Mouse (Mus musculus) skeletal muscle tissue, postnatal 0 days (tissue): ENCODE results near the gene Il17rc. TPM values are rescaled to one million over a fixed set of nuclear protein-coding genes. Genes with fewer than 3 reads are reported as not detected.

ENCODE experiments used
- microRNA-seq, 2 experiments: library from miRNA; unstranded; fragments of <30 nt; microRNA quantifications; one replicate each; pipeline ENCODE4; 2016
- polyA plus RNA-seq: library from polyadenylated mRNA; unstranded; fragments of >200 nt; fragmentation: Nextera tagmentation; extraction: Ambion mirVana; gene quantifications from 2 replicates; pipeline ENCODE4 v1.2.1, GENCODE M21; 2015

Gene Il17rc
- 12.8 and 17.1 TPM in 2 replicates for polyA plus RNA-seq

GRCm38 (mm10) chr6:113471297-113471936 lies at the start of gene Il17rc:
Gene Il17rc, plus strand, starts transcription at chr6:113471427.

GRCm38 (mm10) chr6:113435664-113436205 lies 35.5 kb upstream of the Il17rc start, which contains the start of gene Cidec:
Gene Cidec, minus strand, starts transcription at chr6:113435760.

GRCm38 (mm10) chr6:113442442-113443090 lies 28.7 kb upstream of the Il17rc start, which contains the start of gene Jagn1:
Gene Jagn1, plus strand, starts transcription at chr6:113442569.

GRCm38 (mm10) chr6:113457952-113458534 lies 13.2 kb upstream of the Il17rc start, which contains the start of gene Il17re:
Gene Il17re, plus strand, starts transcription at chr6:113458484.

GRCm38 (mm10) chr6:113483100-113483615 lies 11.9 kb downstream of the Il17rc start, which contains the start of gene Creld1:
Gene Creld1, plus strand, starts transcription at chr6:113483297.

GRCm38 (mm10) chr6:113501388-113502084 lies 30.3 kb downstream of the Il17rc start, which contains the start of gene Prrt3:
Gene Prrt3, minus strand, starts transcription at chr6:113501931.

GRCm38 (mm10) chr6:113530932-113531839 lies 60.0 kb downstream of the Il17rc start, which contains the start of the genes Emc3 and Fancd2:
Gene Emc3, minus strand, starts transcription at chr6:113531652.
Gene Fancd2, plus strand, starts transcription at chr6:113531682.

Small RNA genes lying within 50 kb of the gene (microRNA-seq; reads per million reads assigned to microRNA genes)
- 0 reads per million in 2 experiments for gene Gm23365
- gene Gm24387 = 0 reads per million in 2 experiments

Other genes with a start within 250 kb of the Il17rc start
- 17.4 and 17.6 TPM in 2 replicates for gene Mtmr14, start 233.6 kb upstream of the Il17rc start, polyA plus RNA-seq
- gene Cpne9, start 189.1 kb upstream of the Il17rc start, polyA plus RNA-seq = 0.09 and 0.10 TPM in 2 replicates
- 6.6 and 7.6 TPM in 2 replicates for gene Brpf1, start 164.3 kb upstream of the Il17rc start, polyA plus RNA-seq
- 6.9 and 7.9 TPM in 2 replicates for gene Ogg1, start 144.5 kb upstream of the Il17rc start, polyA plus RNA-seq
- 58.2 and 77.7 TPM in 2 replicates for gene Camk1, start 127.4 kb upstream of the Il17rc start, polyA plus RNA-seq
- gene Tada3, start 93.5 kb upstream of the Il17rc start, polyA plus RNA-seq = 32.0 and 32.4 TPM in 2 replicates
- 179 and 222 TPM in 2 replicates for gene Arpc4, start 93.3 kb upstream of the Il17rc start, polyA plus RNA-seq
- gene Ttll3, start 82.2 kb upstream of the Il17rc start, polyA plus RNA-seq = 1.4 and 2.5 TPM in 2 replicates
- gene Rpusd3, start 52.1 kb upstream of the Il17rc start, polyA plus RNA-seq = 21.7 and 28.6 TPM in 2 replicates
- gene Cidec, start 35.7 kb upstream of the Il17rc start, polyA plus RNA-seq = 8.3 and 223 TPM in 2 replicates
- 63.9 and 64.1 TPM in 2 replicates for gene Jagn1, start 28.9 kb upstream of the Il17rc start, polyA plus RNA-seq
- 1.9 and 2.3 TPM in 2 replicates for gene Il17re, start 12.9 kb upstream of the Il17rc start, polyA plus RNA-seq
- gene Creld1, start 11.9 kb downstream of the Il17rc start, polyA plus RNA-seq = 25.2 and 33.4 TPM in 2 replicates
- gene Prrt3, start 30.5 kb downstream of the Il17rc start, polyA plus RNA-seq = 0.41 and 0.55 TPM in 2 replicates
- gene Emc3, start 60.2 kb downstream of the Il17rc start, polyA plus RNA-seq = 61.7 and 73.1 TPM in 2 replicates
- 1.5 and 1.7 TPM in 2 replicates for gene Fancd2, start 60.3 kb downstream of the Il17rc start, polyA plus RNA-seq
- gene Fancd2os, start 129.3 kb downstream of the Il17rc start, polyA plus RNA-seq = not detected in 2 replicates
- 143 and 159 TPM in 2 replicates for gene Brk1, start 133.3 kb downstream of the Il17rc start, polyA plus RNA-seq
- 14.9 and 16.5 TPM in 2 replicates for gene Vhl, start 152.5 kb downstream of the Il17rc start, polyA plus RNA-seq
- gene Irak2, start 167.0 kb downstream of the Il17rc start, polyA plus RNA-seq = 5.6 and 5.9 TPM in 2 replicates
- gene Tatdn2, start 225.6 kb downstream of the Il17rc start, polyA plus RNA-seq = 0.47 and 0.89 TPM in 2 replicates
- gene Ghrl, start 248.5 kb downstream of the Il17rc start, polyA plus RNA-seq = 0.27 and 0.30 TPM in 2 replicates